Mouse (Mus musculus): ENCODE data around the gene Creb3l2.
A peak's percentile ranks its signal among the peaks of the same experiment; 100 is the strongest.

Gene Creb3l2

DNA sequence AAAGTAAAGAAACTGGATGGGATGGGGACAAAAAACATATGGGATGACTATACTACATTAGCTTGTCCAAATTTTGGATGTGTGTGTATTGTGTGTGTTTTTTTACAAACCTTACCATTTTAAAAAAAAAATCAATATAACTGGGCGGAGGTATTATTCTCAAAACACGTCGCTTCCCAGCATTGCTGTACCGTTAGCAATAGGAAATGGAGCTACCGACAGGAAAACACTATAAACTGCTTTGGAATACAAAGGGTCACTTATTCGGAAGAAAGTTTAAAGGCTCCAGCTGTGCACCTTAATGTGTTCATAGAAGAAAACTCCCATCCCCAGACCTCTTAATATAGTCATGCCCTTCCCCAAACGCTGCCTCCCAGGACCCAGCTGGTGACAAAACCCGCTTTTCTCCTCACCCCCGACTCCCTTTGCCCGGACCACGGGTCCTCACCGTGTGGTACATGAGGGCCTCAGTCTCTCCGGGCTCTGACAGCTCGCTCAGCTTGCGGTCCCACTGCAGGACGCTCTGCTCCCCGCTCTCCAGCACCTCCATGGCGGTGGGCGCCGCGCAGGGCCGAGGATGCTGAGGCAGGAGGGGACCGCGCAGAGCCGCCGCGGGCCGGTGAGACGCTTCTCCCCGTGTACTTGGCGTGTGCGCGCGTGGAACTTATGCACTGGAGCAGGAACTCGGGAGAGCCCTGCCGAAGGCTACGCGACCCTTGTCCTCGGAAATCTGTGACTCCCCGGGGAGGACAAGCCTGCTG lies 515 bp downstream of the Creb3l2 start:
- DNase-seq: no peak

DNA sequence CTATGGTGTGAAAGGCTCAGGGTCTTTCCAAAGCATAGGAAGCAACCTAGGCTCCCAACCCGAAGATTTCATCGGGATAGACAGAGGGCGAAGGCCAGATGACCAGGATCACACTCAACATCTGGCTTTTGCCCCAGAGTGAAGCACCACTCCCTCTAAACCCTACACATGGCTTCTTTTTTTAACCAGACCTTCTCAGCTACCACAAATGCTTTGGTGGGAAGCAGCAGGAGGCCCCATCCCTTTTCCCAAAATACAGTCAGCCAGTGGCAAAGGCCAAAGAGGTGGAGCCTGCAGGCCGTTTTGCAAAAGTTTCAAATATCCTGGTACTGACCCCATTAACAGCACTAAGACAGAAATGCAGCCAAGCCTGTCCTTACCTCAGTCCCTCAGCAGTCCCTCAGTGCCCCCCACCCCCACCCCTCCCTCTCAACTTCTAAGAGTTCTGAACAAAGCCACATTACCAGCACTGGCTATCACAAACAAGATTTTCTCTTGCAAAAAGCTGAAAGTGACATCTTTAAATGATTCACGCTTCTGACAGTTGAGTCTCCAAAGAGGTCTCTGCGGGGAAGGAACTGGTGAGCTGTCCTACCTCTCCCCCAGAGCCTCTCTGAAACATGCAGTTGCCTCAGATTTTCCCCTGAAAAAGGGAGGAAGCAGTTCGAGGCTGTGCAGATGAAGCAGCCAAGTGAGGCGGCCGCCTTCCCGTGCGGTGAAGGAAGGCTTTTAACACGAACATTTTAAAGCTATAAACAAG lies 1.3 kb downstream of the Creb3l2 start:
- no peak for DNase-seq

DNA sequence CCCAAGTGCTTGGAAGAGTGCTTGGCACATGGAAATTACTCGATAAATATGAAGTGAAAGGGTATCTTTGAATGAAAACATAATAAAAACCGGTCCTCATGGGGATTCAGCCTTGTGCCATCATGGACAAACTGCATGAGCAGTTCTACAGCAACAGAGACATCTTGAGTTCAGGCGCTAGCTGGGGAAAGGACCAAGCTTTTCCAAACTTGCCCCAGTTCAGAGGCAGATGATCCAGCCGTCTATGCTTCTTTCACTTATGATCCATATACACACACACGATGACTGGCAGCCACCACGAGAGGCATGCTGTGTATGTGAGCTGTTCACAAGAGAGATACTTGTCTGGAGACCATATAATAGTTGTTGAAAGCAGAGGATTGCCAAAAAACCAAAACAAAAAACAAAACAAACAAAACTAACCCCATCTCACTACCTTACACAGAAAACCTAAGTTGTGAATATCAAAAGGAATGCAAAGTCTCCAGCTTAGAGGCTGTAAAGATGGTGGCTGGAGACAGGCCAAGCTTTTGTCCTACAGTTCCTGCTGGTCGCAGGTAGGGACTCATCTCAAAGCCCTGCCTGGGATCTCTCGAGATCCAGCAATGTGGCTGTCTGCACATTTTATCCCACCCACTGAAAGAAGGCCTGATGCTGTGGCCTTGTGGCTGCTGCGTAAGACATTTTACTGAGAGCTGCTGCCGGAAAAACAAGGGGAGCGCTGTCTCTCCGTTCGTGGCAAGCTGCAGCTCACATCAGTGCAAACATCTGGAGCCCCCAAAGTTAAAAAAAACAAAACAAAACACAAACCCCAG lies 2.1 kb downstream of the Creb3l2 start:
- no peak for DNase-seq

DNA sequence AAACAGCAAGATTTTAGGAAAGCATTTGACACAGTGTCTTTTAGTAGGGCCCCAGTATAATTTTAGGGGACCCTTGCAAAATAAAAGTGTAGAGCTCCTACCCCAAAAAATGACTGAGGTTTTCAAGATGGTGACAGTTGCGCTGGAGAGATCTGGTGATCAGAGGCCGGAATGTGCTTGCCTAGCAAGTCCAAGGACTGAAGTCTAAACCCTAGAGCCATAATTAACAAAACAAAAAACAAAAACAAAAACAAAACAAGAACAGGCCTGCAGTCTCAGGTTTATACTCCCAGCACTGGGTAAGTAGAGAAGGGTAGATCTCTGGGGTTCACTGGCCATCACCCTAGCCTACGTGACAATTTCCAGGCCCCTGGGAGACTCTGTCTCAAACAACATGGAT lies 3.4 kb downstream of the Creb3l2 start:
- no peak for DNase-seq

DNA sequence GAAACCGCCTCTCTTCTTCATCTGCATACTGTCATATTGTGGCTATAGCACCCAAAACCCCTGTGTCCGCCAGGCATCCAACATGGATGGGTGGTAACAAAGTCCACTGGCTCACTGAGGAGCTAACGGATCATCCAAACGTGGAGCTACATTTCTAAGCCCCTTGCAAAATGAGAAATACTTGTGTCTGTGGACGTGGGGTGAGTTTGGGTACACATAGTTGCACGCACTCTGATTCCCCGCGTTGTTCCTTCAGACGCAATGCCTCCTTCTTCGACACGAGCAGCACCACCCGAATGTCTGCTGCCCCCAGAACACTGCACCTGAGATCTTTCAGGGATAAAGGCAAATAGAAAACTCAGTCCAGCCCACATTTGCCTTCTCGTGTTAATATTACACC lies 4.9 kb downstream of the Creb3l2 start:
- DNase-seq: no peak

DNA sequence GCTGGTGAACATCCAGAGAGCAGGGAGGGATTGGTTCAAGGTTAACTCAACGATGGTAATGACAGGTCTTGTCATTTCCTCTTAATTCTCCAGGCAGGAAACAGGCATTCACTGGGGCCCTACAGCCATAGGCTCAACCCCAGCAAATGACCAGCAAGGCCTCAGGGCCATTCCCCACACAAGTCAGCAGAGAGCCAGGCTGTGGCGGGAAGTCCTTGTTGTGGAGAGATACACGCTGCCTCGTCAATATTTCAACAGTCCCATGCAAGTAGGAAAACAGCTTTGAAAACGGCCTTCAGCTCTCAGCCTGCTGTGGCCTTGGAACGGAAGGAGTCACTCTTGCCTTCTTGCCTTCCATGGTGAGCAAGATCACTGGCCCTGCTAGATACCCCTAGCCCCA lies 6.6 kb downstream of the Creb3l2 start:
- no peak for DNase-seq

DNA sequence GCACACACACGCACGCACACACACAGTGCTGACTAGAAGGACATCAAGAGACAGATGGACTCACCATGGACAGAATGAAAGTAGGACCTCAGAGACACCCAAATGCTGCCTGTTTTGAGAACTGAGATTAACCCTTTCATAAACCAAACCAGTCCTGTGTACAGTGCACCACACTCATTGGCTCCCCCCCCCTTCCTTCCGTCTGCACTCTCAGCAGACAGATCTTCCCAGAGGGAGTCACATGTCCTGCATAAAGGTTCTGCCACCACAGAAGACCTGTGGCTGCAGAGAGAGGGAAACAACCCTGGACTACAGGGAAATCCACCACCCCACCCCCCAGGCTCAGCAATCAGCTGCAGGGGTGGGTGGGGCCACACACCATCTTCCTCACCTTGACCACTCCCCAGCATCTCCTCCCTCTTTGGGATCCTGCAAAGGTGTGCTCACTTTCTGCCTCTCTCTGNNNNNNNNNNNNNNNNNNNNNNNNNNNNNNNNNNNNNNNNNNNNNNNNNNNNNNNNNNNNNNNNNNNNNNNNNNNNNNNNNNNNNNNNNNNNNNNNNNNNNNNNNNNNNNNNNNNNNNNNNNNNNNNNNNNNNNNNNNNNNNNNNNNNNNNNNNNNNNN lies 12.0 kb downstream of the Creb3l2 start:
- no peak for DNase-seq

DNA sequence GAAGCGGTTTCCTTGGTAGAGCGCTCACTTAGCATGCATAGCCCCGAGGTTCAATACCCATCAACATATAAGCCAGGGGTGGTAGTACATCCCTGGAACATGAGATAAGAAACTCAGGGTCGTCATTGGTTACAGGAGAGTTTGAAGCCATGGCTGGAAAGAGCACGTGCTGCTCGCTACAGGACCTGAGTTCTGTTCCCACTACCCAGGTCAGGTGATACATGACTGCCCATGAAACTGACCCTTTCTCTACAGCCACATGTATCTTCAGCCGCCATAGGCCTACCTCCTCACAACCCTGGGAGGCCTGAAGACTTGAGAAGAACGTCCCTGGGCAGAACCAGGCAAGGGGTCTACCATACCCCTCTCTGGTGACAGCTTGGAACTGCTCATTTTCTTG lies 13.0 kb downstream of the Creb3l2 start:
- no peak for DNase-seq

DNA sequence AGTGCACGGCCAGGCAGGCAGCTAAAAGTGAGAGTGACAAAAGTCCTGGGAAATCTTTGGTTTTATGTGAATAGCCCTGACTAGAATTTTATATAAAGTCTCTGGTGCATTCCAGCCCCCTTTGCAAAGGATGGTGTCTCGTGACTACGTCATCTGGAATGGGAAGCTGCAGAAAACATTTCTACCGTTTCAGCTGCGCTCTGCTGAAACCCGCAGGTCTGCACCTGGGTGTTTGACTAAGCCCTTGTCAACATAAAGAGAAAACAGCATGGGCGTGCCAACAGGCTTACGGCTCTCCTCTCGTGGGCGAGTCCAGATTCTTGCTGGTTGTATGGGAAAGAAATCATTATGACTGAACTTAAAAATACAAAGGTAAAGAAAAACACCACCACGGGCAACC lies 13.9 kb downstream of the Creb3l2 start:
- DNase-seq: no peak

DNA sequence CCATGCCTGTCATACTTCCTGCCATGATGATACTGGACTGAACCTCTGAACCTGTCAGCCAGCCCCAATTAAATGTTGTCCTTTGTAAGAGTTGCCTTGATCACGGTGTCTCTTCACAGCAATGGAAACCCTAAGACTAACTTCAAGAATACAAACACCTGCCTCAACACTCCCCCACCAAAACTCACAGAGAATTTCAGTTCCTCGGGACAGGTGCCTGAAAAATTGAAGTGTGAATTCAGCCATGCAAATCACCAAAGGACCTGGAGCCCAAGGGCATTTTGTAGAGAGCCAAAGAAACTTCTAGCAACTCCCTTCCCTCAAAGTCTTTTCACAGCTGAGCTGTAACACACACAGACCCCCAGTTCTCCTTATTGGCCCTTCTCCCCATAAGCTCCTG lies 15.3 kb downstream of the Creb3l2 start:
- no peak for DNase-seq

DNA sequence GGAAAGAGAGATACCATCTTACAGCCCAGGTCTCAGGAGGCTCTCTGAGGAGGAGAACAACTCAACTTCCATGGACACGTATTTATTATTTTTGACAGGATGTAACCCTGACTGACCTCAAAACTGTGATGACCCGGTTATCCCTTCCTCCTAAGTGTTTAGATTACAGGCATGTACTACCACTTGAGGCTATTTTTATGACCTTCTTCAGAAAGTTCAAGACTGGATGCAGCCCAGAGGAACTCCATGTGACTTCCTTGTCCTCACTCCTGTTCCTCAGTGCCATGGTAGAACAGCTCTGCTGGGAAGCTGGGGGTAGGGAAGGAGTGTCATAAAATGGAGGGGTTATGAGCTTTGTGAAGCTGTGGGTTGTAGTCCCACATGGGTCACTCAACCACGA lies 16.1 kb downstream of the Creb3l2 start:
- no peak for DNase-seq

DNA sequence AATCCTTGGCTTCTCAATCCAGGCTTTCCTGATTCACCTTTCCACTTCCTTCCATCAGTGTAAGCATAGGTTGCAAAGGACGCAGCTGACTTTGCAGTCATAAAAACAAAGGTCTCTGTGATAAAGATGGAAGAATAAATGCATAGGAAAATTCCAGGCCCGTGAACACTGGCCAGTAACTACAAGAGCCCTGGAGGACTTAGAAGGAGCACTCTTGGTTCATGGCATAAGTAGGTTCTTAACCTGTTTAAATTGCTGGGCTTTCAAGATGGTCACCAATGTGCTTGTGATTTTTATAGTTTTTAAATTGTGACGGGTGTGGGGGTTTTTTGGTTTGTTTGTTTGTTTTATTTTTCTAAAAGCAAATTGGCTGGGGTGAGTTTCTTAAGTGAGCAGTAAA lies 16.9 kb downstream of the Creb3l2 start:
- no peak for DNase-seq

DNA sequence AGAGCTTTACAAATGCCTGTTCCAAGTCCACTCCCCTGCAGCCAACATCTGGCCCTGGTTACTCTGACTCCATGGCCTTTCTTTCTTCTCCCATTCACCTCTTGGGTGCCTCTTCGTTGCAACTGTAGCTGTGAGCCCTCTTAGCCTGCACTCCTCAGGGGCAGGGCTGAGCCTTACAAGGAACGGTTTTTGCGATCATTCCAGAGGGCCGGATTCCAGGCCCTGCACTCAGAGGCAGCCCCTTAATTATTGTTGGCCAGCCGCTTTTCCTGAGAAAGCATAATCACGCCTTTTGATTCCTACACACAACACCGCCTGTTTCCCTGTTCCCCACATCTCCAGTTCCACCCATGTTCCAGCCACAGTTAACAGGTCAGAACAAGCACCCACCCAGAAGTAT lies 17.6 kb downstream of the Creb3l2 start:
- DNase-seq: no peak

DNA sequence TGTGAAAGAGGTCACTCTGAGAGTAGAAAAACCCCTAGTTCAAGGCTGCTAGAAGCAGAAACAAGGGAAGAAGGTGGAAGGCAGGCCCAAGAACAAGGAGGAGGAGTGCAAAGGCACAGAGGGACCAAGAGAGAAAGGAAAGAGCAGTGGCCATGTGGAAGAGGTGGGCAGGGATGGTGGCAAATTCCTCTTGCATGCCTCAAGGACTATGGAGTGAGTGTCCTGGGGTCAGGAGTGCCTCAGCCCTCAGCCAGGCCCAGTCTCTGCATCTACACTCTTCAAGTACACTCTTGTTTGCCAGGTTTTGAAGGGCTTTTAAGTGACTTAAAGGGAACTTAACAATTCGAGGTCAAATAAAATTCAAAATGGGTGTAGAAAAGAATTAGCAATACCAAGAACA lies 18.6 kb downstream of the Creb3l2 start:
- DNase-seq: no peak

DNA sequence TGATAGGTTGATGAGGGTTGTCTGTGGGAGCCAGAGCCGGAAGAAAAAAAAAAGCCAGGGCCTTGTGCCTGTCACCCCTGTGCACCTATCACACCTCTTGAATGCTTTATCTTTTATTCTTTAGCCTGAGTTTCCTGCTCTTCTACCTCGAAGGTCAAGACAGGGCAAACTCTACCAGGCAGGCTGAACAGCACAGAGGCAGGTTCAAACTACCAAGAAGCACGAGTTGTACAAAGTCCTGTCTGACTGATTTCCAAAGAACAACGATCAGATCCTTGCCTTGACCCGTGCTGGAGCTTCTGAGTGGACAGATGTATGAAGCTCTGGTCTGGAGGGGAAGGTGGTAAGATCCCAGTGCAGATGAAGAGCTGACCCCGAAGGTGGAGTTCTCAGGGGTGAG lies 20.8 kb downstream of the Creb3l2 start:
- no peak for DNase-seq

DNA sequence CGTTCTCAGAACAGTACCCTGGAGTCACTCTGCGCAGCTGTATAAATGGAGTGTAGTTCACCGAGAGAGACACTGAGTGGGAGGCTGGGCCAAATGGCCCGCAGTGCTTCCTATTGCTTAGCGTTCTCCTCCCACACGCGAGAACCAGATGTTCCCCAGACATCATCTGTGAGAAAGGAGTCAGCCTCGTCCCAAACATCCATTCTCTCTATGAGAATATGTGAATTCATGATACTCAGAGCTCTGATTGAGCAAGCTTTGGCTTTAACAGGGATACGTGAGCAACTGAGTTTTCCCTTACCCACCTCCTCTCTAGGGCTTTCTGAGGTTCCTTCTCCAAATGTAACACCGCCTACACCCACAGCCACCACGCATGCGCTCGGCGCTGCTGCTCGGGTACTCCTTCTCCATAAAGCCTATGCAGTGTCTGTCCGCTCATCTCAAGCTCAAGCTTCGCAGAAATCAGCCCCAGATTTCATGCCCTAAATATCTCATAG lies 22.5 kb downstream of the Creb3l2 start:
- no peak for DNase-seq

DNA sequence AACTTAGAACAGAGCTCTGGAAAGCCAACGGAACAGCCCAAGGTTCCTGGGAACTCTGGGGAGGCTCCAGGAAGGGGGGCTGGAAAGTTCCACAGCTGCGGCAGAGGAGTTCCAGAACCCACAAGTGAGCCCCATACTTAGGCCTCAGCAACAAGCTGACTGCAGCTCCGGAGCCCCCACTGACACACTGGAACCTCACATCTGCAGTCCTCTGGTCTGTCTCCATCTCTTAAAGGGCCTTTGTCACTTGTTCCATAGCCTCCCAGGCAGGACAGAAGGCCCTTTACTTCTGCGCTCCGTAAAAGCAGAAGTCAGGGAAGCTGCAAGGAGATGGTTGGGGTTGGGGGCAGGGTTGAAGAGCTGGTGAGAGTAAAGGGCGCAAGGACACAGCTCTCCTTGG lies 23.0 kb downstream of the Creb3l2 start:
- DNase-seq: no peak

DNA sequence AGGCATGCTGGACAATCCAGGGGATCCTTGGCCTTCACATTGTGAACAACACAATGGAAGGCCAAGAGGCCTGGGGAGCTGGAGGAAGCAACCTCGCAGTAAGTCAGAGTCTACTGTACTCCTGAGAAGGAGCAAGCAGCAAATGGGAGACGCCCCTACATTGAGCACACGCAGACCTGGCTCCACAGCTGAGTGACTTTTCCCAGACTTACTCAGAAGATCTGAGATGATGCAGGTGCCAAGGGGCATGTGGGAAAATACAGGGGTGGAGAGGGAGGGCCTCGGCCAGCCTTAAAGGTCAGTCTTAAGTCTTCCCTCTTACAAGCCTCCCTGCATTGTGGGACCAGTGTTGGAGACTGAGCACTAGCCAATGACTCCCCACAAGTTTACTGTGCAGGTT lies 25.2 kb downstream of the Creb3l2 start:
- no peak for DNase-seq

DNA sequence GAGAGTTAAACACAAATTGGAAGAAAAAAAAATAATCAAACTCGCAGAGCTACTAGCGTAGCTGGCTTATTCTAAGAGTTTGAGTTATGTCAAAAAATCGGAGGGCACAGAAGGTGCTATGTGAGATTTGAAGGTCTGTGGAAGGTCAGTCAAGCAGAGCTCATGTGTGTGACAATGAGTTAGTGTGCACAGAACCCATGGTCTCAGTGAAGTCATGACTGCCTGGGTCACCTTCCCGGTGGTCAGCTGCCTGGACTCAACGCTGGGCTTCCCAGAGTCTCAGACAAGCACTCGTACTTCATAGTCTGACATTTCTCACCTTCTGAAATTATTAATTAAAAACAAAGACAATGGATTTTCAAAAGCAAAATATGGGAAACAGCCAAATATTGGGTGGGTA lies 26.4 kb downstream of the Creb3l2 start:
- no peak for DNase-seq

DNA sequence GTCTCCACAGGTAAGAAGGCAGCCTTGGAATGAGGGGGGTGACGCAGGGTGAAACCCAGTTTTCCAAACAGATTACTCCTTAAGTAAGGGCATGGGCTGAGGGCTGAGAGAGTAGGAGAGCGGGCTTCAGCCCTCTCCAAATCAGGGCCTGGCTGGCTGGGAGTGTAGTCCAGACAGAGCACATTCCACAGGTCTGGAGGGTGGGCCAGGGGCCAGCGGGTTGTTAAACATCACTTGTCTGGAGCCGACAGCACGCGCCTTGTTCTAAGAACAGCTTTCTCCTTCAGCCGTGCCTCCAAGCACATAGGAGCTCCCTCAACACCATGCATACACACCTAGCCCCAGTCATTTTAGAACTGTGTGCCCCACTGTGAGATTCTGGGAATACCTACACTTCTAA lies 26.9 kb downstream of the Creb3l2 start:
- DNase-seq: peak; percentile 6 to 20

DNA sequence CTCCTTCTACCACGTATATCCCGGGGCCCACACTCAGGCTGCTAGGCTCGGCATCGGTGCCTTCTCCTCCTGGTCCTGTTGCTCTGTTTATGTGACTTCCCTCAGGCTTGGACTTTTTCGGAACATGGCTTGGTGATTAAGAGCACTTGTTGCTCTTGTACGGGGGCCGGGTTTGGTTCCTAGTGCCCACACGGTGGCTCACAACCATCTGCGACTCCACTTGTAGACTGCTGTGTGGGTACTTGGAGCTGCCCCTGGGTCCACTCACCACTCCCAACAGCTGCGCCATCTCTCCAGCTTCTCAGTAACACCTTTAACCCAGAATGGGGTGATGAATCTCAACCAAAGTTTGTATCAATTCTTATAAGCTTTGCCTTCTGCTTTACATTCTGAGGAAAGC lies 27.4 kb downstream of the Creb3l2 start:
- DNase-seq: no peak

DNA sequence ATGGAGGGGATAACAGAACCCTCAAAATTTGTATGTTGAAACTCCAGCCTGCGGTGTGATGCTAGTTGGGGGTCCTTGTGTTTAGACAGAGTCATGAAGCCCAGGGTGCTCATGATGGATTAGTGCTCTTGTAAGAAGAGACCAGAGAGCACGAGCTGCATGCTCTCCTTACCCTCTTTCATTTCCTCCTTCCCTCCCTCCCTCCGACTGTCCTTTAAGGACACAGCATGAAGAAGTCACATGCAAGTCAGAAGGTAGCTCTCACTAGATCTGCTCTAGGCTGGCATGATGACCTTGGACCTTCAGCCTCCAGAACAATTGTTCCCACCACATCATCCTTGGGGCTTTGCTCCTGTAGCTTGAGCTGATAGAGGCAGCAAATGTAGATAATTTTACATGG lies 30.2 kb downstream of the Creb3l2 start:
- no peak for DNase-seq

DNA sequence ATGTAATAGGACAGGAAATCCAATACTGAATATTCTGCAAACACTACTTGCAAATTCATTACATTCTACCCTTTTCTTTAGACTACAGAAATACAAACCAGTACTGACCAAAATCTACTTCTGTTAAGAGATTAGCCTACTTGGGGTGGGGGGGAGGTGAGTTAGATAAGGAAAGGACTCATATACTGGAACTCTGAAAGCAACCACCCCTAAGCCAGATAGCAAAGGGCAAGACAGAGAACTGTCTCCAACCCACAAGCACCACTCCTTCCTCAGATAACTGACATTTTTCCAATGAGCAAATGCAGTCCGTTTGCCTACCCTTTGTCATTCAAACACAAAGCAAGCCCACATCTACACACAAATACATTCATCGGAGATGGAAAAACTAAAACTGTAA lies 32.1 kb downstream of the Creb3l2 start:
- no peak for DNase-seq
